Mouse (Mus musculus) forebrain, embryonic 14.5 days (tissue): ENCODE data around the gene Tuba4a. TPM values are rescaled to one million over a fixed set of nuclear protein-coding genes. Genes with fewer than 3 reads are reported as not detected.

Source experiments
- ATAC-seq: fragments of 200-750 bp; cut with Nextera tagmentation; 2 replicates; pipeline ENCODE4 v1.8.0; 2017; ENCODE audit warnings: mild to moderate bottlenecking, moderate library complexity
- DNase-seq: peaks from one replicate; pipeline ENCODE4 v3.0.0-alpha.2; 2015; ENCODE audit warnings: low spot score
- H3K27ac ChIP-seq: fragments of 300-500 bp; sonication (generic); 2 replicates; pipeline ENCODE4 v1.5.1; 2014; ENCODE audit warnings: low read depth, mild to moderate bottlenecking, control low read depth, low read length, moderate library complexity
- H3K27me3 ChIP-seq: fragments of 300-500 bp; sonication (generic); replicated peaks from 2 replicates; pipeline ENCODE4 v1.6.1; 2014; ENCODE audit warnings: low read length, control low read depth, mixed read lengths; ENCODE audit not compliant: control insufficient read depth, insufficient read depth
- H3K36me3 ChIP-seq: fragments of 300-500 bp; sonication (generic); 2 replicates; pipeline ENCODE4 v1.6.1; 2014; ENCODE audit warnings: low read length, control low read depth; ENCODE audit not compliant: control insufficient read depth, insufficient read depth
- H3K4me1 ChIP-seq: fragments of 300-500 bp; sonication (generic); 2 replicates; pipeline ENCODE4 v1.6.1; 2014; ENCODE audit warnings: antibody characterized with exemption, low read length, control low read depth; ENCODE audit not compliant: control insufficient read depth, insufficient read depth
- H3K4me2 ChIP-seq: fragments of 300-500 bp; sonication (generic); 2 replicates; pipeline ENCODE4 v1.6.1; 2014; ENCODE audit warnings: mild to moderate bottlenecking, control low read depth, low read length
- H3K4me3 ChIP-seq: fragments of 300-500 bp; sonication (generic); 2 replicates; pipeline ENCODE4 v1.5.1; 2014; ENCODE audit warnings: low read depth, low read length, control low read depth
- H3K9ac ChIP-seq: fragments of 300-500 bp; sonication (generic); 2 replicates; pipeline ENCODE4 v1.6.1; 2014; ENCODE audit warnings: mild to moderate bottlenecking, low read length, control low read depth, moderate library complexity
- H3K9me3 ChIP-seq: fragments of 300-500 bp; sonication (generic); replicated peaks from 2 replicates; pipeline ENCODE4 v1.6.1; 2016; ENCODE audit warnings: low read length, control low read depth, mixed read lengths; ENCODE audit not compliant: control insufficient read depth
- WGBS: fragments of 180-500 bp; shearing (Covaris S2); extraction: QIAGEN DNeasy Blood & Tissue Kit; methylation state at CpG from one replicate; pipeline ENCODE4 v1.1.7; 2014; 5-methylcytosine and 5-hydroxymethylcytosine counted together
- polyA plus RNA-seq: library from polyadenylated mRNA; unstranded; fragments of >200 nt; fragmentation: Nextera tagmentation; extraction: Ambion mirVana; gene quantifications from 2 replicates; pipeline ENCODE4 v1.2.1, GENCODE M21; 2014

Tuba4a gene
- polyA plus RNA-seq, 1 experiment from 2014 or later: 21.3 TPM

GRCm38 (mm10) chr1:75185495-75185894, 34.2 kb downstream of the Tuba4a start:
- peaks cover 73% of the 10 kb centered on the region for H3K36me3 ChIP-seq
- ATAC-seq (no peak), DNase-seq (no peak)
- no peak overlapping the region for H3K4me3 ChIP-seq
- H3K9ac ChIP-seq: no peak overlapping the region
- WGBS: 92% methylated on average over 11 of the region's 11 CpGs
- no peak overlapping the region for H3K27ac ChIP-seq
- H3K27me3 ChIP-seq: no peaks in the 10 kb centered on the region
- H3K4me2 ChIP-seq: no peak overlapping the region
- H3K4me1 ChIP-seq: no peaks in the 10 kb centered on the region
- no peaks in the 10 kb centered on the region for H3K9me3 ChIP-seq

DNA sequence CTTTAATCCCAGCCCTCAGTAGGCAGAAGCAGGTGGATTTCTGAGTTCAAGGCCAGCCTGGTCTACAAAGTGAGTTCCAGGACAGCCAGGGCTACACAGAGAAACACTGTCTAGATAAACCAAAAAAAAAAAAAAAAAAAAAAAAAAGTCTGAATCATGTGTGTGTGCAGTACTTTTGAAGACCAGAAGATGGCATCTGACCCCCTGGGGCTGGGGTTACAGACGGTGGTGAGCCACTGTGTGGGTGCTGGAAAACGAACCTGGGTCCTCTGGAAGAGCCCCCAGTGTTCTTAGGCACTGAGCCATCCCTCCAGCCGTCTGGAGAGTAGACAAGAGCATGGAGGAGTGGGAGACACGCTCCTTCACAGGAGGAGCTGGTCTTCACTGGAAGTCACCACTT, 37.5 kb downstream of the Tuba4a start:
- 67% methylated on average over 4 of the region's 4 CpGs for WGBS
- no peak overlapping the region for H3K4me3 ChIP-seq
- H3K27me3 ChIP-seq: no peaks in the 10 kb centered on the region
- ATAC-seq (no peak), DNase-seq (no peak)
- H3K9me3 ChIP-seq: no peaks in the 10 kb centered on the region
- no peak overlapping the region for H3K9ac ChIP-seq
- H3K36me3 ChIP-seq: peaks cover 63% of the 10 kb centered on the region
- peaks cover 7% of the 10 kb centered on the region for H3K4me1 ChIP-seq
- no peak overlapping the region for H3K27ac ChIP-seq
- no peak overlapping the region for H3K4me2 ChIP-seq

GRCm38 (mm10) chr1:75181377-75181870, 38.2 kb downstream of the Tuba4a start:
- 71% methylated on average over 4 of the region's 4 CpGs for WGBS
- peaks cover 7% of the 10 kb centered on the region for H3K4me1 ChIP-seq
- no peaks in the 10 kb centered on the region for H3K9me3 ChIP-seq
- no peak overlapping the region for H3K27ac ChIP-seq
- ATAC-seq (no peak), DNase-seq (no peak)
- no peak overlapping the region for H3K4me3 ChIP-seq
- H3K36me3 ChIP-seq: peaks cover 63% of the 10 kb centered on the region
- H3K9ac ChIP-seq: no peak overlapping the region
- no peak overlapping the region for H3K4me2 ChIP-seq
- H3K27me3 ChIP-seq: no peaks in the 10 kb centered on the region

- Histone ChIP-seq H3K27ac (no peak overlapping the region), H3K36me3 (peaks cover 63% of the 10 kb centered on the region), H3K9ac (no peak overlapping the region), H3K4me1 (peaks cover 7% of the 10 kb centered on the region), H3K9me3 (no peaks in the 10 kb centered on the region), H3K4me2 (peak overlapping the region; percentile 97), H3K4me3 (0 out of 2 replicates have a peak overlapping the region, but pooled peaks have one; percentile 52), H3K27me3 (no peaks in the 10 kb centered on the region)
- WGBS: 32% methylated on average over 7 of the region's 7 CpGs
- ATAC-seq: no peak
- DNase-seq: no peak
Measured at GRCm38 (mm10) chr1:75180741-75181140, 38.9 kb downstream of the Tuba4a start.

- ATAC-seq (peak; percentile 94), DNase-seq (peak; percentile 96)
- peaks cover 7% of the 10 kb centered on the region for H3K4me1 ChIP-seq
- WGBS: under 1% methylated on average over 31 of the region's 31 CpGs
- no peaks in the 10 kb centered on the region for H3K9me3 ChIP-seq
- H3K4me2 ChIP-seq: peak within 1 kb of the TSS; percentile 97
- peak within 1 kb of the TSS; percentile 72 for H3K9ac ChIP-seq
- peak within 1 kb of the TSS; percentile 52 for H3K4me3 ChIP-seq
- H3K27ac ChIP-seq: no peak within 1 kb of the TSS; the same call in 1 of the 2 replicates
- H3K36me3 ChIP-seq: peaks cover 63% of the 10 kb centered on the region
- H3K27me3 ChIP-seq: no peaks in the 10 kb centered on the region
Measured at GRCm38 (mm10) chr1:75180105-75180590, 39.5 kb downstream of the Tuba4a start, which contains the start of gene Abcb6. Abcb6 (minus strand) TSS chr1:75180392.

DNA sequence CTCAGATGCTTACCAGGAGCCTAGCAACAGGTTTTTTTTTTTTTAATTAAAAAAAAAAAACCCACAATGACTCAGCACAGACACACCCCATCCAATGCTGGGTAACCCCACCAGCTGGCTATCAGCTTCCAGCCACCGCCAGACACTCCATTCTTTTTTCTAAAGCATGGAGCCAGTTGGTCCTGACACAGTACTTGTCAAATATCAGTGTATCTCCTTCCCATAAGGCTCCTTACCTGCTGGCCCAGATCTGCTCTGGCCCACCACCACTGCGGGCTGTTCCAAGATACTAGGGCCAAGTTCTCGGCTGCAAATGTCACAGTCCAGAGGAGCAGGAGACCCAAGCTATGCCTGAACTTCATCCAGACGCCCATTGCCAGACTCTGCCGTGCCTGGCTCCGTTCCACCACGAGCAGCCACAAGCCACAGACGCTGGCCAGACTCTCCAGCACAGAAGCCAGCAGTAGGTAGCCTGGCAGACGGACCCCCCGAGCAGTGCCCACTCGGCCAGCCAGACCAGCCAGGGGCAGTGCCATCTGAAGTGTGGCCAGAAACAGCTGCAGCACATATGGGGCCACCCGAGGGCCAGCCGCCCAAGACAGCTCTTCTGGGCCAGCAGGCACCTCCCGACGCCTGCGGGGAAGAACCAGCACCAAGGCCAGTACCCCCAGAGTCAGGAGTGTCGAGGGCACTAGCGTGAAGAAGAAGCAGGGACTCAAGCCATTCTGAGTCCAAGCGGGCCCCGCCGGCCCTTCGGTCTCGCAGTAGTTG, 40.1 kb downstream of the Tuba4a start:
- Histone ChIP-seq H3K9me3 (no peaks in the 10 kb centered on the region), H3K36me3 (peaks cover 63% of the 10 kb centered on the region), H3K4me2 (peak overlapping the region; percentile 97), H3K27me3 (no peaks in the 10 kb centered on the region), H3K4me3 (peak overlapping the region; percentile 52), H3K4me1 (peaks cover 7% of the 10 kb centered on the region), H3K27ac (no peak overlapping the region; the same call in 1 of the 2 replicates), H3K9ac (peak overlapping the region; percentile 72)
- ATAC-seq: peak; percentile 58
- DNase-seq: peak; percentile 44
- 8% methylated on average over 23 of the region's 23 CpGs for WGBS

- peak within 1 kb of the TSS; percentile 68 for H3K4me2 ChIP-seq
- H3K27ac ChIP-seq: peak within 1 kb of the TSS; percentile 82
- peak within 1 kb of the TSS; percentile 67 for H3K4me3 ChIP-seq
- ATAC-seq: peak; percentile 98
- peak; percentile 96 for DNase-seq
- H3K9ac ChIP-seq: peak within 1 kb of the TSS; percentile 68
- H3K27me3 ChIP-seq: no peaks in the 10 kb centered on the region
- 1% methylated on average over 59 of the region's 59 CpGs for WGBS
- no peaks in the 10 kb centered on the region for H3K9me3 ChIP-seq
- H3K36me3 ChIP-seq: peaks cover 33% of the 10 kb centered on the region
- 0 out of 2 replicates have a peak, but pooled peaks cover 8% of the 10 kb centered on the region for H3K4me1 ChIP-seq
Measured at GRCm38 (mm10) chr1:75168472-75169464, 50.9 kb downstream of the Tuba4a start, which contains the start of gene Zfand2b. Zfand2b (plus strand) TSS chr1:75168646.

- Histone ChIP-seq H3K4me2 (peak overlapping the region; percentile 68), H3K9me3 (no peaks in the 10 kb centered on the region), H3K9ac (peak overlapping the region; percentile 68), H3K4me1 (0 out of 2 replicates have a peak, but pooled peaks cover 8% of the 10 kb centered on the region), H3K27me3 (no peaks in the 10 kb centered on the region), H3K27ac (0 out of 2 replicates have a peak overlapping the region, but pooled peaks have one; percentile 21), H3K36me3 (peaks cover 26% of the 10 kb centered on the region), H3K4me3 (peak overlapping the region; percentile 67)
- peak; percentile 30 for ATAC-seq
- DNase-seq: no peak
- 10% methylated on average over 7 of the region's 7 CpGs for WGBS
Measured at GRCm38 (mm10) chr1:75168093-75168471, 51.6 kb downstream of the Tuba4a start.
